Mouse (Mus musculus): ENCODE results near the gene Clip2.

DNA sequence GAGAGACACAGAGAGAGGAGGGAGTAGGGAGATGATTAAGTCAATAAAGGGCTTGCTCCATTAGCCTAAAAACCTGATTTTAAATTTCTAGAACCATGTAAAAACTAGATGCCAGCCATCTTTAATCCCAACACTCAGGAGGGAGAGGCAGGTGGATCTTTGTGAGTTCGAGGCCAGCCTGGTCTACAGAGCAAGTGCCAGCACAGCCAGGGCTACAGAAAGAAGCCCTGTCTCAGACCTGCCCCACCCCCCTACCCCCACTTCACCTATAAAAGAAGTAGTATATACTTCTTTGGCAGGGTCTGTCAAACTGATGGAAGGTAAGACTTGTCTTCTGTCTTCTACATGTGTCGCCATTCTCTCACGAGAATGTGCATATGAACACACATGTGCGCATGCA is 91.7 kb downstream of the Clip2 start:
- TF ChIP-seq EP300 (optimal IDR thresholded peaks at IDR 0.05) (no peak), CTCF (IDR thresholded peaks at IDR 0.05; ENCODE audit: low read depth) (no peak)

Measured in stomach, postnatal 0 days (tissue).